Comparison of ENCODE assay signal across 12 mouse cellular contexts in the genomic region with DNA sequence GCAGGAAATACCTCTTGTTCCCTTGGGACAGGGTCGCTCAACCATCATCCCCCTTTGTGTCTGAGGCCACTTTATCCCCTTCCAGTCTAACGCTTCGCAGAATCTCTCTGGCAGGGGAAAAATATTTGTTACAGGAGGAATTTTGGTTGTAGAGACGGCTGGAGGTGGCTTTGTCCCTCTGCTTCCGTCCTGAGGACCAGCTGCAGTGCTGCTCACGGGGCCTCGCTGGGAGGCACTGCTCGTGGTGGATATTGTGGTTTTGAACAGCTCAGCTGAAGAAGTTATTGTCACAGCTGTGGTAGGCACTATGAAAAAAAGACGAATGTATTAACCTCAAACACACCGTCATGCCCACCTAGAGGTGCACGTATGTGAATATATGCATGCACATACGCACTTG.
DNase-seq lines count a peak whose midpoint lies in the region; ATAC-seq and TF ChIP-seq lines count a peak whose summit lies in the region.
"Had no signal": no experiment of that assay in that cellular context is flagged by ENCODE, and none has a peak within 500 bp of the region (broad histone marks: within the 10 kb centered on the region; RNA-seq: fewer than 3 reads in every experiment).

No protein-coding gene starts in this region.

- H3K27ac ChIP-seq in midbrain, embryonic 11.5 days (ENCODE audit: low read depth, low read length): no peak overlapping the region
- H3K27ac ChIP-seq in midbrain, embryonic 14.5 days (replicated peaks; ENCODE audit: low read depth, low read length): no peak overlapping the region
- no peak overlapping the region for H3K27ac ChIP-seq in intestine, postnatal 0 days (ENCODE audit: low read depth, low read length)
- H3K27ac ChIP-seq: heart, embryonic 15.5 days; left cerebral cortex, adult 2 months had no signal

- peaks cover 6% of the 10 kb centered on the region; the same call in 1 of the 2 replicates for H3K36me3 ChIP-seq in midbrain, embryonic 11.5 days (ENCODE audit: control insufficient read depth, insufficient read depth, low read length)
- H3K36me3 ChIP-seq in midbrain, embryonic 14.5 days (ENCODE audit: control insufficient read depth, insufficient read depth, low read length): peaks cover 33% of the 10 kb centered on the region
- H3K36me3 ChIP-seq in intestine, postnatal 0 days (ENCODE audit: control insufficient read depth, insufficient read depth): peaks cover 26% of the 10 kb centered on the region

- H3K27me3 ChIP-seq in midbrain, embryonic 11.5 days (ENCODE audit: control insufficient read depth, insufficient read depth, low read length): no peaks in the 10 kb centered on the region
- H3K27me3 ChIP-seq in midbrain, embryonic 14.5 days (ENCODE audit: control insufficient read depth, insufficient read depth, low read length): no peaks in the 10 kb centered on the region
- H3K27me3 ChIP-seq in intestine, postnatal 0 days (replicated peaks; ENCODE audit: control insufficient read depth, insufficient read depth, low read length): no peaks in the 10 kb centered on the region
- H3K27me3 ChIP-seq: heart, embryonic 15.5 days had no signal

- peaks cover 24% of the 10 kb centered on the region for H3K4me1 ChIP-seq in midbrain, embryonic 11.5 days (ENCODE audit: control insufficient read depth, insufficient read depth, low read length)
- peaks cover 19% of the 10 kb centered on the region for H3K4me1 ChIP-seq in midbrain, embryonic 14.5 days (ENCODE audit: control insufficient read depth, insufficient read depth, low read length)
- H3K4me1 ChIP-seq in intestine, postnatal 0 days (replicated peaks; ENCODE audit: control insufficient read depth, insufficient read depth, low read length): no peaks in the 10 kb centered on the region

- DNase-seq in embryo, embryonic 10.5 days (ENCODE audit: low spot score): peak; percentile 18
- DNase-seq in embryo, embryonic 10 days (ENCODE audit: low spot score): no peak
- DNase-seq in midbrain, embryonic 11.5 days (ENCODE audit: low spot score, missing footprints): no peak
- DNase-seq in midbrain, embryonic 14.5 days: no peak
- peak; percentile 59 for DNase-seq in thymus, postnatal 14 days
- no peak for DNase-seq in frontal cortex, postnatal 25 days (ENCODE audit: low spot score in 2 of 2)
- DNase-seq: kidney, adult 9 months; right cerebral cortex, postnatal 25 days had no signal

- no peak overlapping the region for H3K4me3 ChIP-seq in midbrain, embryonic 11.5 days (ENCODE audit: low read depth, low read length)
- H3K4me3 ChIP-seq in midbrain, embryonic 14.5 days (replicated peaks; ENCODE audit: low read depth, low read length): no peak overlapping the region
- no peak overlapping the region for H3K4me3 ChIP-seq in intestine, postnatal 0 days (ENCODE audit: low read depth, low read length)
- H3K4me3 ChIP-seq: heart, embryonic 15.5 days; left cerebral cortex, adult 2 months had no signal

- H3K9me3 ChIP-seq in midbrain, embryonic 11.5 days (ENCODE audit: control insufficient read depth, low read length): no peaks in the 10 kb centered on the region
- no peaks in the 10 kb centered on the region for H3K9me3 ChIP-seq in midbrain, embryonic 14.5 days (ENCODE audit: control insufficient read depth, low read length)
- no peaks in the 10 kb centered on the region for H3K9me3 ChIP-seq in intestine, postnatal 0 days (ENCODE audit: control insufficient read depth)
- H3K9me3 ChIP-seq: heart, embryonic 15.5 days had no signal

- 37% methylated on average over 12 of the region's 12 CpGs for WGBS in midbrain, embryonic 11.5 days
- 33% methylated on average over 12 of the region's 12 CpGs for WGBS in midbrain, embryonic 14.5 days
- WGBS in intestine, postnatal 0 days: 80% methylated on average over 12 of the region's 12 CpGs

- no peak overlapping the region for H3K9ac ChIP-seq in midbrain, embryonic 11.5 days (ENCODE audit: low read length)
- no peak overlapping the region for H3K9ac ChIP-seq in midbrain, embryonic 14.5 days (replicated peaks; ENCODE audit: low read length)
- no peak overlapping the region for H3K9ac ChIP-seq in intestine, postnatal 0 days (ENCODE audit: low read depth, low read length)
- H3K9ac ChIP-seq: heart, embryonic 15.5 days had no signal

- H3K4me2 ChIP-seq in midbrain, embryonic 11.5 days: no peak overlapping the region
- H3K4me2 ChIP-seq in midbrain, embryonic 14.5 days (ENCODE audit: low read length): no peak overlapping the region
- H3K4me2 ChIP-seq in intestine, postnatal 0 days (replicated peaks; ENCODE audit: low read depth): no peak overlapping the region
- H3K4me2 ChIP-seq: heart, embryonic 15.5 days had no signal

- no peak for TF ChIP-seq CTCF in intestine, postnatal 0 days (IDR thresholded peaks at IDR 0.05; ENCODE audit: low read depth)

- ATAC-seq in midbrain, embryonic 11.5 days (ENCODE audit: low FRiP score): peak; percentile 19; the same call in 1 of the 2 replicates
- no peak for ATAC-seq in midbrain, embryonic 14.5 days (ENCODE audit: low FRiP score, low TSS enrichment)
- ATAC-seq in megakaryocyte, adult 5-6 weeks (ENCODE audit: poor library complexity, severe bottlenecking): peak; percentile 68
- ATAC-seq in intestine, postnatal 0 days: no peak

Comparison
In these comparisons a context has a peak if more than half of its experiments do, and no peak if none do; other contexts are left out.
1. DNase-seq: peak in embryo, embryonic 10.5 days (single experiment) and thymus, postnatal 14 days (single experiment); none in embryo, embryonic 10 days (single experiment), midbrain, embryonic 11.5 days (single experiment), midbrain, embryonic 14.5 days (single experiment) and frontal cortex, postnatal 25 days (0 of 2).
2. ATAC-seq: peak in midbrain, embryonic 11.5 days (single experiment) and megakaryocyte, adult 5-6 weeks (single experiment); none in midbrain, embryonic 14.5 days (single experiment) and intestine, postnatal 0 days (single experiment).